ENCODE assay signal across 8 mouse cellular contexts in the genomic region with DNA sequence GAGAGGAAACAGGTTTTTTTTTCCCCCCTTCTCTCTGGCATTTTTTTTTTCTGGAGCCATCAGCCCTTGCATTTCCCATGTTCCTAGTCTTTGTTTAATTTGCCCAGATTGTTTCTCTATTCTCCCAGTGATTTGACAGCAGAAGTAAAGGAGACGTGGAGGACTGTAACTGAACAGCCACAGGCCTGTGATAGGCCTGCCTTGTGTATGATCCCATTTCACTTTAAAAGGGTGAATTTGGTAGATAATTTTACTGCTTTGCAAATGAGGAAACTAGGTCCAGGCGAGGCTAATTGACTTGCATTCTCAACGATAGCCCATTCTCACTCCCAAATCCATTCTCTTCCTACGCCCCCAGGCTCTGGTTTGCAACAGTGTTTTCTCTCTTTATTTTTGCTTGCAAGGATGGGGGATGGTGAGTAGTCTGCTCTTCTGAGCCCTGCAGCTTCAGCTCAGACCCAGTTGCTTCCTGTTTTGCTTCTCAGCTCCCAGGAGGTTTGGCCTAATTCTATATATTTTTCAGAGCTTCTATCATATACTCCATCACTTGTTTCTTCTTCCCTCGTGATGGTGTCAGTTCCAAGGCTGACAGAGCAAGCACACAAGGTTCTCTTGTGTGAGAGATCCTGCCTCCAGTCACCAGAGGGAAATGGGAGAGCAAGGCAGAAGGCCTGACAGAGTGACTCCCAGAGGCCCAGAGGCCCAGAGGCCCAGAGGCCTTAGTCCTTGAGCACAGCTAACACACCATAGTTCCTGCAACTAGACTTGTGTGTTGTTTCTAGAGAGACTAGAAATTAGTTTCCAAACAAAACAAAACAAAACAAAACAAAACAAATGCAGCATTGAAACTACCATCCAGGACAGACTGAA.
A peak's percentile ranks its signal among the peaks of the same experiment; 100 is the strongest.
DNase-seq lines count a peak whose midpoint lies in the region; ATAC-seq and TF ChIP-seq lines count a peak whose summit lies in the region.

No protein-coding gene starts in this region.

- peak; percentile 26 for DNase-seq in gastrocnemius, adult 2 months
- DNase-seq in gastrocnemius, adult 8-10 months (ENCODE audit: low spot score in 2 of 2): no peak
- peak; percentile 36 for DNase-seq in 3T3-L1 (ENCODE audit: low read depth, low spot score)
- DNase-seq in embryonic facial prominence, embryonic 11.5 days (ENCODE audit: low spot score): peak; percentile 35
- no peak for DNase-seq in urinary bladder, postnatal 10 days (ENCODE audit: low spot score)
- no peak for DNase-seq in lung, postnatal 10 days

- H3K27me3 ChIP-seq in embryonic facial prominence, embryonic 11.5 days (ENCODE audit: control insufficient read depth, insufficient read depth, low read length): no peaks in the 10 kb centered on the region
- H3K27me3 ChIP-seq in hindbrain, embryonic 15.5 days: no peaks in the 10 kb centered on the region
- H3K27me3 ChIP-seq in stomach, embryonic 16.5 days (ENCODE audit: control insufficient read depth, insufficient read depth, low read length): no peaks in the 10 kb centered on the region

- peak overlapping the region; percentile 62 for H3K27ac ChIP-seq in gastrocnemius, adult 2 months
- H3K27ac ChIP-seq in embryonic facial prominence, embryonic 11.5 days (replicated peaks; ENCODE audit: low read depth, low read length): peak overlapping the region; percentile 35; the same call in 1 of the 2 replicates
- peak overlapping the region; percentile 69 for H3K27ac ChIP-seq in hindbrain, embryonic 15.5 days (replicated peaks)
- 0 out of 2 replicates have a peak overlapping the region, but pooled peaks have one; percentile 9 for H3K27ac ChIP-seq in stomach, embryonic 16.5 days (ENCODE audit: low read length)

- intact Hi-C loops in gastrocnemius, adult 2 months (cut with DNase I): no loop called here

- no peak for ATAC-seq in embryonic facial prominence, embryonic 11.5 days (replicated peaks; ENCODE audit: insufficient number of reproducible peaks, low FRiP score, low TSS enrichment, low read depth)
- peak; percentile 47; the same call in 1 of the 2 replicates for ATAC-seq in hindbrain, embryonic 15.5 days (ENCODE audit: low FRiP score, low read depth)
- no peak for ATAC-seq in stomach, embryonic 16.5 days (ENCODE audit: insufficient read depth, low FRiP score)

- 14% methylated on average over 5 of the region's 5 CpGs for WGBS in embryonic facial prominence, embryonic 11.5 days
- WGBS in hindbrain, embryonic 15.5 days: 29% methylated on average over 5 of the region's 5 CpGs
- 43% methylated on average over 5 of the region's 5 CpGs for WGBS in stomach, embryonic 16.5 days

- H3K9me3 ChIP-seq in embryonic facial prominence, embryonic 11.5 days (replicated peaks; ENCODE audit: control insufficient read depth, low read length): no peaks in the 10 kb centered on the region
- no peaks in the 10 kb centered on the region for H3K9me3 ChIP-seq in hindbrain, embryonic 15.5 days
- no peaks in the 10 kb centered on the region for H3K9me3 ChIP-seq in stomach, embryonic 16.5 days (replicated peaks; ENCODE audit: control insufficient read depth, low read length)

- no peaks in the 10 kb centered on the region for H3K36me3 ChIP-seq in embryonic facial prominence, embryonic 11.5 days (replicated peaks; ENCODE audit: control insufficient read depth, insufficient read depth, low read depth, low read length)
- no peaks in the 10 kb centered on the region for H3K36me3 ChIP-seq in hindbrain, embryonic 15.5 days
- no peaks in the 10 kb centered on the region for H3K36me3 ChIP-seq in stomach, embryonic 16.5 days (ENCODE audit: control insufficient read depth, insufficient read depth, low read length)

- no peak for TF ChIP-seq CTCF in gastrocnemius, adult 2 months (IDR thresholded peaks at IDR 0.05)

- H3K4me1 ChIP-seq in embryonic facial prominence, embryonic 11.5 days (ENCODE audit: control insufficient read depth, insufficient read depth, low read length): no peaks in the 10 kb centered on the region; the same call in 1 of the 2 replicates
- H3K4me1 ChIP-seq in hindbrain, embryonic 15.5 days (replicated peaks): peaks cover 19% of the 10 kb centered on the region
- no peaks in the 10 kb centered on the region; the same call in 1 of the 2 replicates for H3K4me1 ChIP-seq in stomach, embryonic 16.5 days (ENCODE audit: control insufficient read depth, insufficient read depth, low read length)

- no peak overlapping the region for H3K4me2 ChIP-seq in embryonic facial prominence, embryonic 11.5 days (ENCODE audit: low read depth, low read length)
- no peak overlapping the region for H3K4me2 ChIP-seq in hindbrain, embryonic 15.5 days
- H3K4me2 ChIP-seq in stomach, embryonic 16.5 days (ENCODE audit: low read depth, low read length): no peak overlapping the region

- H3K9ac ChIP-seq in embryonic facial prominence, embryonic 11.5 days (replicated peaks; ENCODE audit: low read length): no peak overlapping the region
- H3K9ac ChIP-seq in hindbrain, embryonic 15.5 days: no peak overlapping the region
- H3K9ac ChIP-seq in stomach, embryonic 16.5 days (ENCODE audit: low read length): no peak overlapping the region

- H3K4me3 ChIP-seq in gastrocnemius, adult 2 months: no peak overlapping the region
- H3K4me3 ChIP-seq in embryonic facial prominence, embryonic 11.5 days (ENCODE audit: low read depth, low read length): no peak overlapping the region
- no peak overlapping the region for H3K4me3 ChIP-seq in hindbrain, embryonic 15.5 days
- H3K4me3 ChIP-seq in stomach, embryonic 16.5 days (replicated peaks; ENCODE audit: low read length): no peak overlapping the region

Comparison
In these comparisons a context has a peak if more than half of its experiments do, and no peak if none do; other contexts are left out.
1. DNase-seq: peak in gastrocnemius, adult 2 months (single experiment), 3T3-L1 (single experiment) and embryonic facial prominence, embryonic 11.5 days (single experiment); none in gastrocnemius, adult 8-10 months (0 of 2), urinary bladder, postnatal 10 days (single experiment) and lung, postnatal 10 days (single experiment).
2. H3K27ac ChIP-seq: peak in every context shown above with its lines; median percentile 69 in hindbrain, embryonic 15.5 days; 62 in gastrocnemius, adult 2 months; 35 in embryonic facial prominence, embryonic 11.5 days; 9 in stomach, embryonic 16.5 days.